Mouse (Mus musculus): ENCODE measurements around the gene Zfp629.

Gene Zfp629

DNA sequence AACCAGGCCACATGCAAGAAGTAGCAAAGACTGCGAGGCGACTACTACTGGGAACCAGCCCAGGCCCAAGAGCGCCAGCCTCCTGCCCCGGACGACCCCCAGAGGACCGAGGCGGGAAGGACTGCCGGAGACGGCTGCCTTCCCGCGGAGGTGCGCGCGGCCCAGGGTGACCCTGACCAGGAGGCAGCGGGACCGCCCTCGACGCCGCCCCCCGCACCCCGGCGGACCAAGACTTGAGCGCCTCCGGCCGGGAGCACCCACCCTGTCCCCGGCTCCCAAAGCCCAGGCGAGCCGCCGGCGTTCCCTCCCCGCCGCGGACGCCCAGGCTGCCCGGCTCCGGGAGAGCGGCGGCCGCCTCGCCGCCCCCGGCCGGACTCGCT is 1.1 kb downstream of the Zfp629 start:
- DNase-seq (ENCODE audit: low spot score): peak; percentile 56

- DNase-seq (ENCODE audit: low spot score): no peak
Observed at GRCm38 (mm10) chr7:127614091-127614490, 1.5 kb downstream of the Zfp629 start.

GRCm38 (mm10) chr7:127613501-127613900 is 2.1 kb downstream of the Zfp629 start:
- DNase-seq (ENCODE audit: low spot score): no peak

- DNase-seq (ENCODE audit: low spot score): no peak
Observed at GRCm38 (mm10) chr7:127611561-127611960, 4.0 kb downstream of the Zfp629 start.

DNA sequence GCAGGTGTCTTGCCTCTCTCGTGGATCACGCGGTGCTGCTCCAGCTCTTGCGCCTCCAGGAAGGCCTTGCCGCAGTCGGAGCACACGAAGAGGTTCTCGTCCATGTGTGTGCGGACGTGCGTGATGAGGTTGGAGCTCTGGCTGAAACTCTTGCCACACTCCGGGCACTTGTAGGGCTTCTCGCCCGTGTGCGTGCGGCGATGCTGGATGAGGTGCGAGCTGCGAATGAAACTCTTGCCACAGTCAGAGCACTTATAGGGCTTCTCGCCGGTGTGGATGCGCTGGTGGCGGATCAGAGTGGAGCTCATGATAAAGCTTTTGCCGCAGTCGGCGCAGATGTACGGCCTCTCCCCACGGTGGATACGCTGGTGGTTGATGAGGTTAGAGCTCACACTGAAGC is 4.6 kb downstream of the Zfp629 start:
- no peak for DNase-seq (ENCODE audit: low spot score)

DNA sequence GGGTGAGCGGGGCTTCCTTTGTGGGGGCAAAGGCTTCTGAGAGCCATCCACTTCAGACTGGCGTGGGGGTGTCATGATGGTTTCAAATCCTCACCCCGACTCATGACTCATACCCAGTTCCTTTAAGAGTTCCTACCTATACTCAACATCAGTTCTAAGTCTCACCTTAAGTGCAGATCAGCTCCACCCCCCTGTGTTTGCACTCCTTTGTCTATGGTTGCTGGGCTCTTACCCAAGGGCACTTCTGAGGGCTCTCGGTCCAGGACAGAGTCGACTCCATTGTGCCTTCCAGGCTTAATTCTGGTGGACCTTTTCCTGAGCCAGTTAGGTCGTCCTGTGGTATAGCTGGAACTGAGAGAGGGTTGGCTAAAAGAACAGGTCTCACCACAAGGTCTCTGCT is 8.4 kb downstream of the Zfp629 start:
- no peak for DNase-seq (ENCODE audit: low spot score)

- no peak for DNase-seq (ENCODE audit: low spot score)
Observed at GRCm38 (mm10) chr7:127604256-127604655, 11.3 kb downstream of the Zfp629 start.

DNA sequence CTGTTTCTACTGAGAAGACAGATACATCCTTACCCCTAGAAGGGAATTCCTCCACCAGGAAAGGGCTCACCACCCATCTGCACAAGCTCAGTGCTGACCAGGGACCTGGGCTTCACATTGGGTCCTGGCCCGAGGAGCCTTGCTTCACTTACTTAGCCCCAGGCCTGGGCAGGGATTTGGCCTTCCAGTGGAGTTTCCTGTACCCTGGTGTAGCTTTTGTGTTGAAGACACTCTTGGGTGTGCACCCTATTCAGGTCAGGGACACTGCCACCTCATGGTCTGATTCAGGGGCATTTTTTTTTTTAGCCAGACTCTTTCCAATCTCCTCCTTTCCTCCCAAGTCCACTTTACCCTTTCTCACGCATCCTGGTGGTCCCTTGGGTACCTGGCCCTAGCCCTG is 12.7 kb downstream of the Zfp629 start:
- no peak for DNase-seq (ENCODE audit: low spot score)

- no peak for DNase-seq (ENCODE audit: low spot score)
Observed at GRCm38 (mm10) chr7:127601735-127602134, 13.9 kb downstream of the Zfp629 start.

GRCm38 (mm10) chr7:127600612-127601011 is 15.0 kb downstream of the Zfp629 start:
- no peak for DNase-seq (ENCODE audit: low spot score)

DNA sequence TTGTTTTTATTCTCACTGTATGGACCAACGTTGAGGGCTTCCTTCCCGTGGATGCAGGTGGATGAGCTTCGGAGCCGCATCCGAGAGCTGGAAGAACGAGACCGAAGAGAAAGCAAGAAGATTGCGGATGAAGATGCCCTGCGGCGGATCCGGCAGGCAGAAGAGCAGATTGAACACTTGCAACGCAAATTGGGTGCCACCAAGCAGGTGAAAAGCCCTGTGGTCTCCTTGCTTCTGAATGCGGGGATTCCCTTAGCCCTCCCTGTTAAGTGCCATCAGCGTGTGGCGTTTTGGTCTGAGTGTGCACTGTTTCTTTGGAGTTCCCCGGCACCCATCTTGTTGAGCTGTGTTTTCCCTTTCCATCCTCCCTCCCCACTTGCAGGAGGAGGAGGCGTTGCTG is 18.9 kb downstream of the Zfp629 start:
- DNase-seq (ENCODE audit: low spot score): no peak

GRCm38 (mm10) chr7:127592575-127592974 is 23.0 kb downstream of the Zfp629 start:
- no peak for DNase-seq (ENCODE audit: low spot score)

DNA sequence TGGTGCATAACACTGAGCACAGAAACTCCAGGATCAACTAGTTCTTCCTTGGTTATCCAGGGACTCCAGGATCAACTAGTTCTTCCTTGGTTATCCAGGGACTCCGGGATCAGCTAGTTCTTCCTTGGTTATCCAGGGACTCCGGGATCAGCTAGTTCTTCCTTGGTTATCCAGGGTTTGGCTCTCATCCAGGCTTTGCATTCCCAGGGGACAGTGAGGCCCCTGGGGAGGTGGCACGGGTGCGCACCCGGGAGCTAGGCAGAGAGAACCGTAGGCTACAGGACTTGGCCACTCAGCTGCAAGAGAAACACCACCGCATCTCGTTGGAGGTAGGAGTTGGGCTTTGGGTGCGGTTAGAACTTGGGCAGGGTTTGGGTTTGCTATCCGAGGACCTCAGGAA is 24.5 kb downstream of the Zfp629 start:
- DNase-seq (ENCODE audit: low spot score): no peak

DNA sequence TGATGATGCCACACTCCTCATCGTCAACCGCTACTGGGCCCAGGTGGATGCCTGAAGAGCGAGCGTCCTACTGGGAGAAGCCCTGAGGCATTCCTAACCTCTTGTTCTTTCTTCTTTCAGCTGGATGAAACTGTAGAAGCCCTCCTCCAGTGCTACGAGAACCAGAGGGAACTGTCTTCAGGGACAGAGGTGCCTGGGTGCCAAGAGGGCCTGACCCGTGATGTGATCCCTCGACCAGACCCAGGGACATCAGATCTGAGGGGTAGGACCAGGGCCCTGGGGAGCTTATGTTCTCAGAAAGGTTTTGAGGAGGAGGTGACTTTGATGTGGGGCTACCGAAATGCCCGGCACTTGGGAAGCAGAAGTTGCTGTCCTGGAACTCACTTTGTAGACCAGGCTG is 26.0 kb downstream of the Zfp629 start:
- DNase-seq (ENCODE audit: low spot score): no peak

DNA sequence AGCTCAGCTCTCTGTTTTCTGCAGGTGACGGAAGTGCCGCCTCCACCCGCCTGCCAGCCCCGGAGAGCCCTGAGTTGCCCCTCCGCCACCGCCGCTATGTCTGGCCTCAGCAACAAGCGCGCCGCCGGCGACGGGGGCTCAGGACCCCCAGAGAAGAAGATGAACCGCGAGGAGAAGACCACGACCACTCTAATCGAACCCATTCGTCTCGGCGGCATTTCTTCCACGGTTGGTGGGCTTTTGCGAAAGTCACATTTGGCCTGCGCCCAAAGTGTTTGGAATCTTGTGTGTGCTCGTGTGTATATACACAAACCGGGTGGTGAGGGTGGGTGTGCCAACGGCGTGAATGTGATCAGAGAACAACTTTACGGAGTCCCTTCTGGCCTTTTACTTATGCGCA is 26.7 kb downstream of the Zfp629 start:
- DNase-seq (ENCODE audit: low spot score): no peak

- DNase-seq (ENCODE audit: low spot score): peak; percentile 98
Observed at GRCm38 (mm10) chr7:127588011-127588871, 27.4 kb downstream of the Zfp629 start, which contains the start of the genes Ccdc189 and Rnf40. TSS of gene Ccdc189 (minus strand) at chr7:127588595. TSS of gene Rnf40 (plus strand) at chr7:127588767.

- no peak for DNase-seq (ENCODE audit: low spot score)
Observed at GRCm38 (mm10) chr7:127587196-127587595, 28.4 kb downstream of the Zfp629 start.

- no peak for DNase-seq (ENCODE audit: low spot score)
Observed at GRCm38 (mm10) chr7:127586149-127586548, 29.4 kb downstream of the Zfp629 start.

DNA sequence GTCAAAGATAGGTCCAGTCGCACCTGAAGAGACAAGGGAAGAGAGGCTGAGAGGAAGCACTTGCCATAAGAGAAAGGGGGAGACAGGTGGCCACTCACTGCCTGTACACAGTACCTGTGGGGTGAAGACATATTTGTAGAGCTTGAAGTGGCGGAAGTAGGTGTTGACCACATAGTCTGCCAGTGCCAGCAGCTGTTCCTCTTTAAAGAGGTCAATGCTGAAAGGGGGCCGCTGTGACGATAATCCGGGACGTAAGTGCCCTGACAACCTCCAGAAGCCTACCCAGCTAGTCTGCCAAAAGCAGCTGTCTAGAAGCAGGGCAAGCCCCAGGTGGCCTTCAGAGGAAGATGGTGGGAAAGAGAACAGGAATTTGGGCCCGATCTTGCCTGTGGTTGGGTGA is 30.6 kb downstream of the Zfp629 start:
- DNase-seq (ENCODE audit: low spot score): no peak

GRCm38 (mm10) chr7:127583260-127583659 is 32.3 kb downstream of the Zfp629 start:
- DNase-seq (ENCODE audit: low spot score): no peak

- DNase-seq (ENCODE audit: low spot score): no peak
Observed at GRCm38 (mm10) chr7:127574115-127574514, 41.5 kb downstream of the Zfp629 start.

- DNase-seq (ENCODE audit: low spot score): peak; percentile 17
Observed at GRCm38 (mm10) chr7:127573503-127574008, 42.0 kb downstream of the Zfp629 start.

- DNase-seq (ENCODE audit: low spot score): peak; percentile 97
Observed at GRCm38 (mm10) chr7:127572895-127573471, 42.6 kb downstream of the Zfp629 start, which contains the start of gene Phkg2. TSS of gene Phkg2 (plus strand) at chr7:127573340.
